8 mouse cellular contexts compared by ENCODE assay signal in genomic region chr11:118220561-118221262, GRCm38 (mm10). TPM values are rescaled to one million over a fixed set of nuclear protein-coding genes. Genes with fewer than 3 reads are reported as not detected.
A peak's percentile ranks its signal among the peaks of the same experiment; 100 is the strongest.
DNase-seq lines count a peak whose midpoint lies in the region.

No protein-coding gene starts in this region.

- peak; percentile 46 to 55 for DNase-seq in adrenal gland, adult 18-20 months (ENCODE audit: low spot score in 2 of 2)
- no peak for DNase-seq in adrenal gland, postnatal 4 days (ENCODE audit: low spot score in 2 of 2)
- DNase-seq in layer of hippocampus, adult 11-12 months (ENCODE audit: low spot score), result peak; percentile 76
- DNase-seq in layer of hippocampus, adult 9-10 months (ENCODE audit: low spot score), result no peak
- DNase-seq in MN1 (ENCODE audit: low spot score), result peak; percentile 67
- DNase-seq in embryo, embryonic 11 days, result peak; percentile 74
- DNase-seq in layer of hippocampus, postnatal 36 days, result peak; percentile 30 to 43
- DNase-seq in spleen, postnatal 36 days (ENCODE audit: low spot score in 2 of 2), result peak; percentile 63 to 66

RNA-seq across cellular contexts. Expression of gene Cyth1, which starts 27.7 kb away (rescaled TPM):
- total RNA-seq in adrenal gland, adult 18-20 months (2021), result 10 to 100 TPM; 29.4 to 32.2 TPM
- total RNA-seq in adrenal gland, postnatal 4 days (2021), result 10 to 100 TPM; 30.3 to 31.5 TPM
- total RNA-seq in layer of hippocampus, postnatal 36 days (2021), result 100 to 1,000 TPM in 1 of 2 experiments, 10 to 100 TPM in 1; 84.3 to 103 TPM

Comparison
In these comparisons a context has a peak if more than half of its experiments do, and no peak if none do; other contexts are left out.
1. DNase-seq: peak in adrenal gland, adult 18-20 months (2 of 2), layer of hippocampus, adult 11-12 months (single experiment), MN1 (single experiment), embryo, embryonic 11 days (single experiment), layer of hippocampus, postnatal 36 days (2 of 2) and spleen, postnatal 36 days (2 of 2); none in adrenal gland, postnatal 4 days (0 of 2) and layer of hippocampus, adult 9-10 months (single experiment).